Mouse (Mus musculus): Measurements from ENCODE around the gene Sec23a.
A peak's percentile ranks its signal among the peaks of the same experiment; 100 is the strongest.

GRCm38 (mm10) chr12:58947231-58947630 lies 64.6 kb downstream of the Sec23a start:
- TF ChIP-seq CTCF (IDR thresholded peaks at IDR 0.05; ENCODE audit: control insufficient read depth, insufficient read depth, insufficient read length) (peak; percentile 55), MYOD1 (IDR thresholded peaks at IDR 0.05; ENCODE audit: control insufficient read depth, insufficient read length, low read depth) (no peak), USF1 (IDR thresholded peaks at IDR 0.05; ENCODE audit: low read depth) (no peak), CEBPB (IDR thresholded peaks at IDR 0.05; ENCODE audit: low read depth) (no peak), MAX (IDR thresholded peaks at IDR 0.05) (no peak)
